Mouse (Mus musculus): Measurements from ENCODE around the gene Cnbp. TPM values are rescaled to one million over a fixed set of nuclear protein-coding genes. Genes with fewer than 3 reads are reported as not detected.

Cnbp gene
- total RNA-seq (2021) = 100 to 1,000 TPM; 255 TPM

DNA sequence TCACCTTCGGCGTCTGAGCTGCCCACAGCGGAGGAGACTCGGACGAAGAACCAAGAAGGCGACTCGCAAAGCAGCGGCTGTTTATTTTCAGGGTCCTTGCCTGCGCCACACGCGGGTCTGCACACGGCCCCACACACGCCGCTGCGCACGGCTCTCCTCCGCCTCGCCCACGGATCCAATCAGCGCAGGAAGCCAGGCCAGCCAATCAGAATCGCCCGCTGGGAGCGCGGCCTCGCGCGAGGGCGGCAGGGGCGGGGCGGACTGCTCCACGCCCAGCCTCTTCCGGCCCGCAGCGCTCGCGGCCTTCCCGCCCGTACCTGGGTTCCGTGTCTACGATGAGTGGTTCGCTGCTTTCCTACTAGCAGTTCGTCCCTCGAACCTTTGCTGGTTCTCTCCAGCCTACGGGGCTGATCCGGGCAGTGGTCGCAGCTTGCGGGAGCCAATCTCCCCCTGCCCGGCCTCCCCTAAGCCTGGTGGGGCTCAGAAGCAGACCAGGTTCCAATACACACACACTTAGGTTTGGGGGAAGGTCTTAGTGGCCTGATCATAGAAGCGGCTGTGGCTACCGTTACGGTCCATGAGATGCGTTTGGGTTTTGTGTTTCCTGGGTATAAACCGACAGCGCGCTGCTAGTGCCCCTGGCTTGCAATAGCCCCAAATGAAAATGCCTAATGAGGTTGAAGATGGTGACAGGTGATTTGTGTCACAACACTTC, at the start of gene Cnbp:
Gene Cnbp (minus strand): TSS at position 207 of the 715 bp plus-strand sequence.
- DNase-seq (ENCODE audit: extremely low spot score in 1 of 2, low spot score in 2 of 2) = peak; percentile 95 to 99
- intact Hi-C loops (cut with DNase I) = no loop called here

DNA sequence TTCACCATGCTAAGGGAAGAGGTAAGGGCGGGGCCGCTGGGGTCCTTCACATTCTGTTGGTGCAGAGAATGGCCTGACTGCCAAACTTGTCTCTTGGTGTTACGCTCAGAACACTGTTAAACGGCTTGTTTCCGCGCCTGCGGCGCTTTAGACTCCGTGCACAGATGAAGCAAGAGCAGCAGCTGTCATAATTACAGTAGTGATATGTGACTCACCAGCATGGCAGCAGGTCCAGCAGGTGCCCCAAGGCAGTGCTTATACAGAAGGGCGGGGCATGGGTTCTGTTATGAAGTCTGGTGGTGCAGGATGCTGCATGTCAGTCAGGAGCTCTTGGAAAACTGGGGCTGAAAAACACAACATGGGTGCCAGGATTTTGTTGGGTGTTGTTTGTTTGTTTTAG, 47.1 kb upstream of the Cnbp start:
- DNase-seq (ENCODE audit: extremely low spot score in 1 of 2, low spot score in 2 of 2) = no peak
- intact Hi-C loops (cut with DNase I) = loop anchor here (5.0 kb wide), 1 partner anchor 199 kb away; no protein-coding TSS in a partner anchor

DNA sequence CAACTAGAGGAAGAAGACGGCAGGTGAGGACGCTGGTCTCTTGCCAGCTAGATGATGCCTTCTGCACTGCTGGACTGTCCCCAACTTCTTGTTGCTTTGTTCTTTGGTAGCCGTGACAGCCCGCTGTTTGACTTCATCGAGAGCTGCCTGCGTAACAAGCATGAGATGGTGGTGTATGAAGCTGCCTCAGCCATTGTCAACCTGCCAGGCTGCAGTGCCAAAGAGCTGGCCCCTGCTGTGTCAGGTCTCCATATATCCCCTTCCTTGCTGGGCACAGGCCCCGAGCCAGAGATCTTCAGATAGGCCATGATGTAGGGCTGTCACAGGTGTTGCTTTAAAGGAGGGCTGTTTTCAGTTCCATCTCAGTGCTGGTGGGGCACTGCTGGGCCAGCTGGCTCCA, 43.0 kb upstream of the Cnbp start:
- intact Hi-C loops (cut with DNase I) = no loop called here
- no peak for DNase-seq (ENCODE audit: extremely low spot score in 1 of 2, low spot score in 2 of 2)

DNA sequence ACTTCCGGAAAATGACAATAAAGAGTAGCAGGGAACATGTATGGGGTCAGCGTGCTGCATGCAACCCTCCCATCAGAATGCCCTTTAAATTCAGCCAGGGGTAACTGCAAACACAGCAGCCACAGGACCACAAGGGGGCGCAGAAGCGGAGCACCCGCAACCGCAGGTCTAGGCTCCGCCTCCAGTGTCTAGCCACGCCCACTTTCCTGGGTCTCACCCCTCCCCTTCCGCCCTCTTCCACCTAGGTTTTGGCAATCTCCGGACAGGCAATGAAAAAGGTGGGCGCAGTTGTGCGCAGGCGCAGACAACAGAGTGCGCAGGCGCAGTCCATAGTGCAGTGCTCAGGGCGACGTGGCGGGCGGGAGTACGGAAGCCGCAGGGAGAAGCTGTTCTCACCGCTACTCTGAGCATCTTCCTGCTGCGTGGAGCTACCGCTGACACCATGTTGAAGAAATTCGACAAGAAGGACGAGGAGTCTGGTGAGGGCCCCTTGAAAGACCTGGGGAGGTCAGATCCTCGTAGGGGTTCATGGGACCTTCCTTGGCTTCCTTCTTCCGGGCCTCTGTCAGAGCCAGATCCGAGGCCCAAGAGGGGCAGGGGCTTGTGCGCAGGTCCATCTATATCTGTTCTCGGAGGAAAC, 36.8 kb upstream of the Cnbp start, which contains the start of gene Copg1:
Gene Copg1 (plus strand): TSS at position 221 of the 640 bp plus-strand sequence.
- intact Hi-C loops (cut with DNase I) = no loop called here
- peak; percentile 99 for DNase-seq (ENCODE audit: extremely low spot score in 1 of 2, low spot score in 2 of 2)

DNA sequence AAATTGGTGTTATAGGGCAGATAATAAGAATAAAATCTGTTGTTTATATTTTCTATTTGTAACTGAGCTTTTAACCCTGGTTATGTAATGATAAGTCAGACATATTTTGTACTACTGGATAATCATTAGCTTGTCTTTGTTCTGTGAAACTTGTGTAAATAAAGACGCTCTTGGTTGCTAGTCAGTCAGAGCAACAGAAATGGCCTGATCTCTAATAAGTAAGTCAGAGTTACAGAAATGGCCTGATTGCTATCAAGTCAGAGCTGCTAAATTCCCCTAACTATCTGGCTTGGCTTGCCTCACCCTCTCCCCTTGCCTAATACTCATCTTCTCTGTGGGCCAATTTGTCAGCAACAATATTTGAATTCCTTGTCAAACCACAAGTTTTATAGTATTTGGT, 35.8 kb upstream of the Cnbp start:
- intact Hi-C loops (cut with DNase I) = no loop called here
- DNase-seq (ENCODE audit: extremely low spot score in 1 of 2, low spot score in 2 of 2) = no peak

DNA sequence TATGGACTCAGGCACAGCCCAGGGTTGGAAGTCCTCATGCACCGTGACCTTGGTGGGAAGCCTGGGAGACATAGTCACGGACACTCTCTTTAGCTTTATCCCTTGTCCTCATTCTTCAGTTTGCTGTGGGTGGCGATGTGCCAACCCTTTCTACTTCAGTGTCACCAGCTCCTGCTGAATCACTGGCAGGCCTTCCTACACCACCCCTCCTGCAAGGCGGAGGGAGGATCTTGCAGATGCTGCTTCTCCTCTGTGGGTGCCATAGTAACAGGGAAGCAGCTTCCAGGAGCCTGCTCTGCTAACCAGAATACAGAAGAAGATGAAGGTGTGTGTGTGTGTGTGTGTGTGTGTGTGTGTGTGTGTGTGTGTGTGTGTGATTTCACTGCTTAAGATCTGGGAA, 31.9 kb upstream of the Cnbp start:
- DNase-seq (ENCODE audit: extremely low spot score in 1 of 2, low spot score in 2 of 2) = peak; percentile 84 to 85
- intact Hi-C loops (cut with DNase I) = no loop called here

DNA sequence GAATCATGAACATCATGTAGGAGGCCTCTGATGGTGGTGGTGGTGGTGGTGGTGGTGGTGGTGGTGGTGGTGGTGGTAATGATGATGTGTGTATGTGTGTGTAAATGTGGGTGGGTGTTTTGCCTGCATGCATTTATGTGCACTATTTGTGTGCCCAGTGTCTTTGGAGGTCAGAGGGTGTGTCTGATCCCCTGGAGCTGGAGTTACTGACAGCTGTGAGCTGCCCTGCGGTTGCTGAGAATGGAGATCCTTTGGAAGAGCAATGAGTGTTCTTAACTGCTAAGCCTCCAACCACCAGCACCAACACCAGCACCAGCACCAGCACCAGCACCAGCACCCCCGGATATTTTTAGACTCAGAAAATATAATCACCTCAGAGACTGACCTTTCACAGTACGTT, 31.3 kb upstream of the Cnbp start:
- intact Hi-C loops (cut with DNase I) = no loop called here

DNA sequence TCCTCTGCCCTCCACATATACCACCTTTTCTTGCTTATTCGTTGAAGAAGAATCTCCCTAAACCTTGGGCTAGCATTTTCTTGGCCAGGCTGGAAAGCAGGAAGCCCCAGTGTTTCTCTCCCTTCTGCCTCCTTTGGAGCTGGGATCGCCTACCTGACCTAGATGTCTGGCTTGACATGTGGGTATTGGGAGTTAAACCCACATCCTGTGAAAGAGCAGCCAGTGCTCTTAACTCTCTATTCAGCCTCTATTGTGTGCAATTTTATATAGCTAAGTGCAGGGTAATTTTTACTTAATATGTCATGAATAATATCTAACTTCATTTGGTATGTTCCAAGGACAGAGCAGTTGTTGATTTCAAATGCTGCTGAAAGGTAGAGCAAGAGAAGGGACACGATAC, 28.7 kb upstream of the Cnbp start:
- DNase-seq (ENCODE audit: extremely low spot score in 1 of 2, low spot score in 2 of 2) = no peak
- intact Hi-C loops (cut with DNase I) = no loop called here

More for the DNA sequence above, 31.3 kb upstream of the Cnbp start:
- no peak for DNase-seq (ENCODE audit: extremely low spot score in 1 of 2, low spot score in 2 of 2)

DNA sequence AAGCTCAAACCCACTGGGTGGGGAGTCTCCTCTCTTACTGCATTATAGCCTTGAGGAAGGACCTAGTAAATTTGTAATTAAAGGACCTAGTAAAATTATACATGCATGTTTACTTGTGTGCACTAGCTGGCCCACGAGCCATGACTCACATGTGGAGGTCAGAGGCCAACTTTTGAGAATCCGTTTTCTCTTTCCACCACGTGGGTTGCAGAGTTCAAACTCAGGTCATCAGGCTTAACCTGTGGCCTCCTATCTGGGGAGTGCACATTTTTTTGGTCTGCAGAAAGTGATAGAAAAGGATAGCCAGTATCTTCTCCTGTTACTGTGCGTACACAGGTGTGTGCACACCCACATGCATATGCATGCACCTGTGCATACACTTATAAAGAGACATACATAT, 28.1 kb upstream of the Cnbp start:
- no peak for DNase-seq (ENCODE audit: extremely low spot score in 1 of 2, low spot score in 2 of 2)
- intact Hi-C loops (cut with DNase I) = no loop called here

DNA sequence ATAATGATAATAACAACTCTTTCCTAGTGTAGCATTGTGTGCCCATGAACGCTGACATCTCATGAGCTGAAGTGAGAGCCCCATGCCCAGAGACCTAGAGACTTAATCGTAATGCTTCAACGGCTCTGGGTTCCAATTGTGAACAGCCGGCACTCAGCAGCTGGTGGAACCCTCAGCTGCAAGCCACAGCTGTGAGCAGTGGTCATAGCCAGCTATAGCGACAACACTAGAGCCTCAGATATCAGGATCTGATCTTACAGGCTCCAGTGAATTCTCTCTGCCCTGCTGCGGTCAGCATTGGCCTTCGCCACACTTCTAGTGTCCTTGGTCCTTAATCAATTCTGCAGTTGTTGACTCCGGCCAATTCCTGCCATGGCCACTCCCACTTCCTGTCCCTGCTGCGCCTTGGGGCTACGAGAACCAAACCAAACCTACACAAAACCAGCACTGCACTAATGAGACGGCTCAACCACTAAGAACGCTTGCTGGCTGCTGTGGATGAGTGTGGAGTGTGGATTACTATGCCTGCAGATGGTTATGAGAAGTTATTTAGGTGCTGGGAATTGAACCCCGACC, 25.2 kb upstream of the Cnbp start:
- intact Hi-C loops (cut with DNase I) = no loop called here

DNA sequence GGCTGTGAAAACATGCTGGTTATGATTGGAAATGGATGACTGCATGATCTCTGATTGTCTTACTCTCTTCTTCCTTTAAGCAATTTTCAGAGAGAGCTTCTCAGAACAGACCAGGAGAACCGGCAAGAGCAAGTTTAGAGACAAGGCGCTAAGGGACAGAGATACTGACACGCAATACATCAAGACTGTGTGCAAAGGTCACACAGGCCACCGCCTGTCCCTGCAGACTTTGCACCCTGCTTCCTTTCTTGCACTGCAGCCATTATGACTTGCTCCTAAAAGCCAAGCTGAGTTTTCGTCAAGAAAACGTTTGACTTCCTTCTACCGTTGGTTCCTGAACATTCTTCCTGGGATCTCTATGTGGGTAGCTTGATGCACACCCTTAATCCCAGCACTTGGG, 24.7 kb upstream of the Cnbp start:
- no peak for DNase-seq (ENCODE audit: extremely low spot score in 1 of 2, low spot score in 2 of 2)
- intact Hi-C loops (cut with DNase I) = no loop called here

More for the DNA sequence above, 25.2 kb upstream of the Cnbp start:
- peak in 1 of 2 experiments; percentile 52 for DNase-seq (ENCODE audit: extremely low spot score in 1 of 2, low spot score in 2 of 2)

DNA sequence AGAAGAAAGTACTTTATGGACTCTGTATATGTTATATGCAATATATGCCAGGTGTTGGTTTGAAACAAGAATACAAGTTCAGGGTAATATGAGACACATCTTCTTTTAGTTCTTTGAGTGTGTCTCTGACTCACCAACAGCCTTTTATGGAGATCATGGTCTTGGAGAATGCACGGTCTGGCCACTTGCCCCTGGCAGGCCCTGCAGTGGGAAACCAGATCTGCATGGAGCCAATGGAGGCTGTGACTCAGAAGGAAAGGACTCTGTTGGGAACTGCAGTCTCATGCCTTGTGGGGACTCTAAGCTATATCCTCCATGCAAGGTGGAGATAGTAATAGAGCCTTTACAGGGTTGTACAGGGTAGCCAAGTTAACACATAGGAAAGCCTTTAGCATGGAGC, 24.2 kb upstream of the Cnbp start:
- intact Hi-C loops (cut with DNase I) = no loop called here
- no peak for DNase-seq (ENCODE audit: extremely low spot score in 1 of 2, low spot score in 2 of 2)

DNA sequence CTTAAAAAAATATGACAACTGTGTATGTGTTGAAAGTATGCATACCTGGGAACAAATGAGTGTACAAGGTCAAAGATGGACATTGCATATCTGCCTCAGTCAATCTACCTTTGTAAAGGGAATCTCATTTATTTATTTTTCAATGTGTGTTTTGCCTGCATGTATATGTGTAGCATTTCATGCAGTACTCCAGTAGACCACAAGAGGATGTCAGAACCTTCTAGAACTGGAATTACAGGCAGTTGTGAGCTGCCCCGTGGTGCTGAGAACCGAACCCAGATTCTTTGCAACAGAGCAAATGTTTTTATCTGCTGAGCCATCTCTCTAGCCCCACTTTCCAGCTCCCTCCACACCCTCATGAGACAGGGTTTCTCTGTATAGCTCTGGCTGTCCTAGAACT, 23.1 kb upstream of the Cnbp start:
- DNase-seq (ENCODE audit: extremely low spot score in 1 of 2, low spot score in 2 of 2) = no peak
- intact Hi-C loops (cut with DNase I) = no loop called here

DNA sequence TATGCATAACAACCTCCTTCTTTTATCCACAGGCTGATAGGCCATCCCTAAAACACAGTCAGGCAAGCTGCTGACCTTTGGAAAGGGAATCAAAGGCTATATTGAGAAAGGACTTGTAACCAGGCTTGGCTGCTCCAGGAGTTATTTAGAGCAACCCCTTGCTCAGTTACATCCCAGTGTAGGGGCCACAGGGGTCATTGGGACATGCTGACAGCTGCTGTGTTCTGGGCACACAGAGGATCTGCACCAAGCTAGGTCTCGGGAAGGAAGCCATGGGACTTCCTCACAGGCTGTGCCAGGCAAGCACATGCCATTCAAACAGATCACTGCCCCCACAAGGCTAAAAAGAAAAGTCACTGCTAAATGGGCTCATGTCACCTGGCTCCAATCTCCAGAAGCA, 22.2 kb upstream of the Cnbp start:
- DNase-seq (ENCODE audit: extremely low spot score in 1 of 2, low spot score in 2 of 2) = no peak
- intact Hi-C loops (cut with DNase I) = no loop called here

DNA sequence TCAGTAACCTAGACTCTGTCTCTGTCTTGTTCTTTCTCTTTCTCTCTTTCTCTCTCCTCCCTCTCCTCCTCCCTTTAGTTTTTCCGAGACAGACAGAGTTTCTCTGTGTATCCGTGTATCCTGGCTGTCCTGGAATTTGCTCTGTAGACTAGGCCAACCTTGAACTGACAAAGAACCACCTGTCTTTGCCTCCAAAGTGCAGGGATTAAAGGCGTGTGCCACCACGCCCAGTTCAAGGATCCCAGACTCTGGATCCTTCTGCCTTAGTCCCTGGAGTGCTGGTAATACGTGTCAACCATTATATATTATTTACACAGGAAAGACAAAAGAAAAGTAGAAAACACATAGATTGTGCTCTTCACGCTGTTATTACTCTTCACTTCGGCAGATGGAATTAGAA, 20.3 kb upstream of the Cnbp start:
- intact Hi-C loops (cut with DNase I) = no loop called here
- no peak for DNase-seq (ENCODE audit: extremely low spot score in 1 of 2, low spot score in 2 of 2)

DNA sequence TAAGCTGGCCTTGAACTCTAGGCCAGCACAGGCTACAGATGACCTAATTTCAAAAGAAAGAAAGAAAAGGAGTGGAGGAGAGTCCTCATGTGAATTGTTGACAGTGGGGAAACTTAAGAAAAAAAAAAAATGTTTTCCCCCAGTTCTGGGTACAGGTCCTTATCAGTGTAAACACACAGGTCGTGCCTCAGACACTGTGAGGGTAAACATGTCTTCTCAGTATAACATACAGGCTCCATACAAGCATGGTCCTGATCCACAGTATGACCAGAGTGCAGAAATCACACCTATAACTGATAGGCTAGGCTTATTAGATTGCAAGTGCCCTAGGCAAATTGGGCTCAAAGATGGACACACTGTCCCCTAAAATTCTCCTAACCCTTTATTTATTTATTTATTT, 19.5 kb upstream of the Cnbp start:
- DNase-seq (ENCODE audit: extremely low spot score in 1 of 2, low spot score in 2 of 2) = no peak
- intact Hi-C loops (cut with DNase I) = no loop called here

DNA sequence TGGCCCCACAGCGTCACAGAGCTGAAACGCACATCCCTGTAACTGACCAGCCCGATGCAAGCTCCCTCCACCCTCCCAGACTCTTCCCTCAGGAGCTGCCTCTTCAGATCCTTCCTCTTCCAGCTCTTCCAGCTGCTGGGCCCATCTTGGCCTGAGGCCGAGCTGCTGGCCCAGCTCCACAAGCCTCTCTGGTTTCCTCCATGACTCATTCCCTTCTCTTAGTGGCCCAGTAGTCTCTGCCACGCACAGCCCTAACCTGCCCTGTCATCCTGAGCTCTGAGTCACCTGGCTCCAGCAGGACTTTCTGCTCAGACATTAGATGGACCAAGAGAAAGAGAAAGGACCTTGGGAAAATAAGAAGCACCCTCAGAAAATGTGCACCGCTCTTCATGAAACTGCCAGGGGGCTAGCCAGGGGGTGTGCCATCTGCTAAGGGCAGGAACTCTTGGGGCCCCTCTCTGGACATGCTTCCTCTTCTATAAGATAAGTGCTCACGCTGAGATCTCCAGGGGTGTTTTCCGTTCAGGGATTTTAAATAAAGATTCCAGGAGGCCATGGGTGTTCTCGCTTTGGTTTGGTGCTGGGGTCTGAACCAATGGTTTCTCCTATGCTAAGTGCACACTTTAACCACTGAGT, 18.1 kb upstream of the Cnbp start:
- peak in 1 of 2 experiments; percentile 65 for DNase-seq (ENCODE audit: extremely low spot score in 1 of 2, low spot score in 2 of 2)
- intact Hi-C loops (cut with DNase I) = no loop called here

DNA sequence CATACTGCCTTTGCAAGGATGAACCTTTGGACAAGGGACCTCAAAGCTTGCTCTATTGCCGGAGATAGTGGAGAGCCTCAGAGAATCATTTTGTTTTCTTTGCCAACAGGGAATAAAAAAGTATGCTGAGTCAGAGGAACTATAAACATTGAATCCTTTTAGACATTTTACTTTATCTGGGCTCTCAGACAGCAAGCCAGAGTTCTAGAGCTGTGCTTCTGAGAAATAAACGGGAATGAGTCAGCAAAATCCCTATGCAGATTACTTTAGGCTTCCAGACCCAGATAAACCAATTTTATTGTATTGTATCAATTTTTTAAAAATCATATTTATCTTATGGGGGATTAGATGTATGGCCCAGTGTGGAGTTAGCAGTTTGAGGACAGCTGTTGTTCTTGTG, 16.4 kb upstream of the Cnbp start:
- intact Hi-C loops (cut with DNase I) = no loop called here
- DNase-seq (ENCODE audit: extremely low spot score in 1 of 2, low spot score in 2 of 2) = no peak

DNA sequence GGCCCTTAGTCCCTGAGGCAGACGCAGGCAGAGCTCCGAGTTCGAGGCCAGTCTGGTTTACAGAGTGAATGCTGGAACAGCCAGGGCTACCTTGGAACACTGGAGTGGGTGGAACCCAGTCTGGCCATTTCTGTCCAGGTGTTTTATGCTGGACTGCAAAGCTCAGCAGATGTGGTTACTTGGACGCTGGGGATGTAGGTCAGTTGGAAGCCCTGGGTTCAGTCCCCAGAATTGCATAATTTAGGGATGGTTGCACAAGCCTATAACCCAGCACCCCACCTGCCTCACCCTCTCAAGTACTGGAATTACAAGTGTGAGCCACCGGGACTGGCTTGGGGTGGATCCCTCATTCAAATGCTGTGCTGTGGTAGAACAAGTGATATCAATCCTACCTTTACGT, 15.3 kb upstream of the Cnbp start:
- intact Hi-C loops (cut with DNase I) = no loop called here
- DNase-seq (ENCODE audit: extremely low spot score in 1 of 2, low spot score in 2 of 2) = no peak

DNA sequence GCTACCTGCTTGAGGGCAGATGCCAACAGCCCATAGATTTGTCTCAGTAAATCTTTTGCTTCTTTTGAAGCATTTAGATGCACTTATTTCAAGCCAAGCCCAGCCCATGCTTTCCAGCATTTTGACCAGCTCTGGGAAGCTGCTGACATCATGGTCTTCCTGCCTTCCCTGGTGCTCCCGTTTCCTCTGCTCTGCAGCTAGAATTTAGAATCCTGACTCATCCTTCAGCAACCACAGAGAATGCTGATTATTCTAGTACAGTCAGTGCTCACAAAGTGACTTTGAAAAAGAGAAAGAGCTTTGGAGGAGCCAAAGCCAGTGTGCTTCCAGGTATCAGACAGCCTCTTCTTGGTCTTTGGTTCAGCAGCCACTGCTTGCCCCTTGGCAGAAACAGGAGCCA, 6.2 kb upstream of the Cnbp start:
- intact Hi-C loops (cut with DNase I) = no loop called here
- no peak for DNase-seq (ENCODE audit: extremely low spot score in 1 of 2, low spot score in 2 of 2)
